Mouse (Mus musculus) liver, embryonic 14.5 days (tissue): Measurements from ENCODE around the gene Dnm1.

Source experiments
- CTCF ChIP-seq: IDR thresholded peaks from 2 replicates; pipeline ENCODE4 v1.5.1; 2016; ENCODE audit warnings: antibody characterized with exemption, low read depth, control low read depth
- EP300 ChIP-seq: IDR thresholded peaks from 2 replicates; pipeline ENCODE4 v1.6.1; 2016; ENCODE audit warnings: antibody characterized with exemption, low read depth

- TF ChIP-seq CTCF (no peak), EP300 (no peak)
Measured at GRCm38 (mm10) chr2:32353836-32354235, 698 bp upstream of the Dnm1 start.
